Mouse (Mus musculus): Measurements from ENCODE around the gene Nkg7.

DNA sequence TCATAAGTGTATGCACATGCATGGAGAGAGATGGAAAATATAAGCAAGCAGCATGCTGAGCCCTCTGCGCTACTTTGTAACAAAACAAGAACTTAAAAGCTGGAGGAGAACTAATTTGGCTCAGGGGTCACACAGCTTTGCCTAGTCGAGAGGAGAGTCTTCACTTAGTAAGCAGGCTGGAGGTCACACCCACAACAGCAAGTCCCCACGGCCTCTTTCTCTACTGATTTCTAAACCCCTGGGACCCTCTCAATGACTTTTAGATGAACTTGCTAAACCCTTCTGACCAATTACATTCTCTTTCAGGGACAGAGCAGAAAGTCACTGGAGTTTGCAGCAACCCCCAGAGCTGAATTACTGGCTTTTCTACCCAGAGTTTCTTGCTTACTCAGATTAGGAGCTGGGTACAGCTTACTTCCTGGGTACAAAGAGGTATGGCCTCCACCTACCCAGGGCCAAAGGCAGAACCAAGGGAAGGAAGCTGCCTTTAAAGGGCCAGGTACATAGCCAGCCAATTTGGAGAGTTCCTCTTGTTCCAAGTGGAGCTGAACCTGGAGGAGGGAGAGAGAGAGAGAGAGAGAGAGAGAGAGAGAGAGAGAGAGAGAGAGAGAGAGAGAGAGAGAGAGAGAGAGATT, 12.8 kb upstream of the Nkg7 start:
- TF ChIP-seq CTCF (IDR thresholded peaks at IDR 0.05; ENCODE audit: extremely low read depth, insufficient read depth, insufficient read length, insufficient replicate concordance) (no peak), POLR2A (IDR thresholded peaks at IDR 0.05; ENCODE audit: low read depth, low read length) (no peak)
